Mouse (Mus musculus): ENCODE results near the gene Olfr1138.

The Olfr1138 gene

GRCm38 (mm10) chr2:87739878-87740277, at the start of gene Olfr1138:
Gene Olfr1138, minus strand, starts transcription at chr2:87739978.
- H3K36me3 ChIP-seq (ENCODE audit: insufficient read depth, low read length), result no peaks in the 10 kb centered on the region
- H3K9me3 ChIP-seq (ENCODE audit: low read length), result no peaks in the 10 kb centered on the region
- no peak within 1 kb of the TSS for H3K4me3 ChIP-seq (replicated peaks; ENCODE audit: low read length)
- no peaks in the 10 kb centered on the region for H3K4me1 ChIP-seq (replicated peaks; ENCODE audit: low read depth, low read length)
- H3K27me3 ChIP-seq (ENCODE audit: insufficient read depth, low read length), result no peaks in the 10 kb centered on the region
- no peak for TF ChIP-seq POU5F1 (IDR thresholded peaks at IDR 0.05; ENCODE audit: borderline replicate concordance, low read length)
- no peak for TF ChIP-seq CTCF (conservative IDR thresholded peaks at IDR 0.05; ENCODE audit: low read length)
- TF ChIP-seq NANOG (IDR thresholded peaks at IDR 0.05; ENCODE audit: borderline replicate concordance, low read length), result no peak

GRCm38 (mm10) chr2:87779183-87779582, 39.4 kb upstream of the Olfr1138 start, which contains the start of gene Olfr152:
Gene Olfr152, plus strand, starts transcription at chr2:87779483.
- Histone ChIP-seq H3K36me3 (ENCODE audit: insufficient read depth, low read length) (no peaks in the 10 kb centered on the region), H3K4me1 (replicated peaks; ENCODE audit: low read depth, low read length) (no peaks in the 10 kb centered on the region), H3K4me3 (replicated peaks; ENCODE audit: low read length) (no peak within 1 kb of the TSS), H3K27me3 (ENCODE audit: insufficient read depth, low read length) (no peaks in the 10 kb centered on the region), H3K9me3 (ENCODE audit: low read length) (peaks cover 15% of the 10 kb centered on the region)
- TF ChIP-seq POU5F1 (IDR thresholded peaks at IDR 0.05; ENCODE audit: borderline replicate concordance, low read length) (no peak), NANOG (IDR thresholded peaks at IDR 0.05; ENCODE audit: borderline replicate concordance, low read length) (no peak), CTCF (conservative IDR thresholded peaks at IDR 0.05; ENCODE audit: low read length) (no peak)

DNA sequence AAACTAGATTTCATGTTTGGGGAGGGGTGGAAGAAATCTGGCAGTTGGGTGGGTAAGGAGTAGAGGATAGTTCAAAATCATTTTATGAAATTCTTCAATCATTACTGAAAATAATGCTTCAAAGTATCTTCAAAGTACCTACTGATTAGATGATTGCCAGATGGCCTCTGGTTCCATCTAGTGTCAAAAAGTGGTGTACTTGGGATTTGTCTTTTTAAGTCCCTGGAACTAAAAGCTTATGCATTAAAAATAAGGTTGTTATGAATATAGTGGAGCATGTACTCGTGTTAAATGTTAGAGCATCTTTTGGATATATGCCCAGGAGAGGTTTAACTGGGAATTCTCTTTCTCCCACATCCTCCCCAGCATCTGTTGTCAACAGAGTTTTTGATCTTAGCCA, 36.4 kb upstream of the Olfr1138 start:
- TF ChIP-seq POU5F1 (IDR thresholded peaks at IDR 0.05; ENCODE audit: borderline replicate concordance, low read length) (no peak), CTCF (conservative IDR thresholded peaks at IDR 0.05; ENCODE audit: low read length) (no peak), NANOG (IDR thresholded peaks at IDR 0.05; ENCODE audit: borderline replicate concordance, low read length) (no peak)
- Histone ChIP-seq H3K4me1 (replicated peaks; ENCODE audit: low read depth, low read length) (no peaks in the 10 kb centered on the region), H3K9me3 (ENCODE audit: low read length) (peaks cover 12% of the 10 kb centered on the region), H3K4me3 (replicated peaks; ENCODE audit: low read length) (no peak overlapping the region), H3K36me3 (ENCODE audit: insufficient read depth, low read length) (no peaks in the 10 kb centered on the region), H3K27me3 (ENCODE audit: insufficient read depth, low read length) (no peaks in the 10 kb centered on the region)

GRCm38 (mm10) chr2:87753891-87754290, 14.1 kb upstream of the Olfr1138 start, which contains the start of gene Olfr1141:
Gene Olfr1141, minus strand, starts transcription at chr2:87753991.
- no peaks in the 10 kb centered on the region for H3K9me3 ChIP-seq (ENCODE audit: low read length)
- no peak for TF ChIP-seq POU5F1 (IDR thresholded peaks at IDR 0.05; ENCODE audit: borderline replicate concordance, low read length)
- TF ChIP-seq NANOG (IDR thresholded peaks at IDR 0.05; ENCODE audit: borderline replicate concordance, low read length), result no peak
- no peak for TF ChIP-seq CTCF (conservative IDR thresholded peaks at IDR 0.05; ENCODE audit: low read length)
- no peaks in the 10 kb centered on the region for H3K36me3 ChIP-seq (ENCODE audit: insufficient read depth, low read length)
- H3K27me3 ChIP-seq (ENCODE audit: insufficient read depth, low read length), result no peaks in the 10 kb centered on the region
- no peaks in the 10 kb centered on the region for H3K4me1 ChIP-seq (replicated peaks; ENCODE audit: low read depth, low read length)
- H3K4me3 ChIP-seq (replicated peaks; ENCODE audit: low read length), result no peak within 1 kb of the TSS

GRCm38 (mm10) chr2:87743452-87743851, 3.7 kb upstream of the Olfr1138 start, which contains the start of gene Olfr1140:
Gene Olfr1140, plus strand, starts transcription at chr2:87743752.
- no peaks in the 10 kb centered on the region for H3K36me3 ChIP-seq (ENCODE audit: insufficient read depth, low read length)
- no peak within 1 kb of the TSS for H3K4me3 ChIP-seq (replicated peaks; ENCODE audit: low read length)
- TF ChIP-seq CTCF (conservative IDR thresholded peaks at IDR 0.05; ENCODE audit: low read length), result no peak
- TF ChIP-seq POU5F1 (IDR thresholded peaks at IDR 0.05; ENCODE audit: borderline replicate concordance, low read length), result no peak
- no peak for TF ChIP-seq NANOG (IDR thresholded peaks at IDR 0.05; ENCODE audit: borderline replicate concordance, low read length)
- H3K9me3 ChIP-seq (ENCODE audit: low read length), result no peaks in the 10 kb centered on the region
- H3K27me3 ChIP-seq (ENCODE audit: insufficient read depth, low read length), result no peaks in the 10 kb centered on the region
- no peaks in the 10 kb centered on the region for H3K4me1 ChIP-seq (replicated peaks; ENCODE audit: low read depth, low read length)

- H3K27me3 ChIP-seq (ENCODE audit: insufficient read depth, low read length), result no peaks in the 10 kb centered on the region
- no peaks in the 10 kb centered on the region for H3K36me3 ChIP-seq (ENCODE audit: insufficient read depth, low read length)
- TF ChIP-seq CTCF (conservative IDR thresholded peaks at IDR 0.05; ENCODE audit: low read length), result no peak
- TF ChIP-seq POU5F1 (IDR thresholded peaks at IDR 0.05; ENCODE audit: borderline replicate concordance, low read length), result no peak
- no peak for TF ChIP-seq NANOG (IDR thresholded peaks at IDR 0.05; ENCODE audit: borderline replicate concordance, low read length)
- no peak within 1 kb of the TSS for H3K4me3 ChIP-seq (replicated peaks; ENCODE audit: low read length)
- H3K4me1 ChIP-seq (replicated peaks; ENCODE audit: low read depth, low read length), result no peaks in the 10 kb centered on the region
- H3K9me3 ChIP-seq (ENCODE audit: low read length), result no peaks in the 10 kb centered on the region
Measured at GRCm38 (mm10) chr2:87713079-87713478, 26.7 kb downstream of the Olfr1138 start, which contains the start of gene Olfr1137. Gene Olfr1137, minus strand, starts transcription at chr2:87713179.

GRCm38 (mm10) chr2:87693847-87694246, 45.9 kb downstream of the Olfr1138 start, which contains the start of gene Olfr1136:
Gene Olfr1136, minus strand, starts transcription at chr2:87693947.
- Histone ChIP-seq H3K4me3 (replicated peaks; ENCODE audit: low read length) (no peak within 1 kb of the TSS), H3K27me3 (ENCODE audit: insufficient read depth, low read length) (no peaks in the 10 kb centered on the region), H3K36me3 (ENCODE audit: insufficient read depth, low read length) (no peaks in the 10 kb centered on the region), H3K4me1 (replicated peaks; ENCODE audit: low read depth, low read length) (no peaks in the 10 kb centered on the region), H3K9me3 (ENCODE audit: low read length) (no peaks in the 10 kb centered on the region)
- TF ChIP-seq POU5F1 (IDR thresholded peaks at IDR 0.05; ENCODE audit: borderline replicate concordance, low read length), result no peak
- no peak for TF ChIP-seq NANOG (IDR thresholded peaks at IDR 0.05; ENCODE audit: borderline replicate concordance, low read length)
- no peak for TF ChIP-seq CTCF (conservative IDR thresholded peaks at IDR 0.05; ENCODE audit: low read length)
